Mouse (Mus musculus): ENCODE data around the gene Gm42715. TPM values are rescaled to one million over a fixed set of nuclear protein-coding genes. Genes with fewer than 3 reads are reported as not detected.

Gene Gm42715
- total RNA-seq, 2 experiments from 2014 or later: 8.6 to 8.7 TPM

GRCm38 (mm10) chr7:127564381-127565150, 45.2 kb downstream of the Gm42715 start:
- intact Hi-C loops (cut with DNase I): no loop called here
- peak in 1 of 2 experiments; percentile 68 for DNase-seq (ENCODE audit: extremely low spot score in 1 of 2, low spot score in 2 of 2)

- intact Hi-C loops (cut with DNase I): no loop called here
- peak; percentile 92 to 95 for DNase-seq (ENCODE audit: extremely low spot score in 1 of 2, low spot score in 2 of 2)
Observed at GRCm38 (mm10) chr7:127572895-127573471, 53.6 kb downstream of the Gm42715 start, which contains the start of gene Phkg2. Gene Phkg2, plus strand, starts transcription at chr7:127573340.

GRCm38 (mm10) chr7:127573503-127574008, 54.2 kb downstream of the Gm42715 start:
- intact Hi-C loops (cut with DNase I): no loop called here
- no peak for DNase-seq (ENCODE audit: extremely low spot score in 1 of 2, low spot score in 2 of 2)

- intact Hi-C loops (cut with DNase I): no loop called here
- no peak for DNase-seq (ENCODE audit: extremely low spot score in 1 of 2, low spot score in 2 of 2)
Observed at GRCm38 (mm10) chr7:127574115-127574514, 54.7 kb downstream of the Gm42715 start.

GRCm38 (mm10) chr7:127583260-127583659, 63.9 kb downstream of the Gm42715 start:
- no peak for DNase-seq (ENCODE audit: extremely low spot score in 1 of 2, low spot score in 2 of 2)
- intact Hi-C loops (cut with DNase I): loop anchor here (2.0 kb wide), 1 partner anchor 20 kb away; no protein-coding TSS in a partner anchor

GRCm38 (mm10) chr7:127585031-127585430, 65.6 kb downstream of the Gm42715 start:
- intact Hi-C loops (cut with DNase I): no loop called here
- DNase-seq (ENCODE audit: extremely low spot score in 1 of 2, low spot score in 2 of 2): peak in 1 of 2 experiments; percentile 16

GRCm38 (mm10) chr7:127586149-127586548, 66.8 kb downstream of the Gm42715 start:
- intact Hi-C loops (cut with DNase I): no loop called here

GRCm38 (mm10) chr7:127587196-127587595, 67.8 kb downstream of the Gm42715 start:
- peak in 1 of 2 experiments; percentile 11 for DNase-seq (ENCODE audit: extremely low spot score in 1 of 2, low spot score in 2 of 2)
- intact Hi-C loops (cut with DNase I): no loop called here

More at GRCm38 (mm10) chr7:127586149-127586548, 66.8 kb downstream of the Gm42715 start:
- peak in 1 of 2 experiments; percentile 13 for DNase-seq (ENCODE audit: extremely low spot score in 1 of 2, low spot score in 2 of 2)

GRCm38 (mm10) chr7:127588011-127588871, 68.9 kb downstream of the Gm42715 start, which contains the start of the genes Ccdc189 and Rnf40:
Gene Ccdc189, minus strand, starts transcription at chr7:127588595.
Gene Rnf40, plus strand, starts transcription at chr7:127588767.
- peak; percentile 96 for DNase-seq (ENCODE audit: extremely low spot score in 1 of 2, low spot score in 2 of 2)
- intact Hi-C loops (cut with DNase I): no loop called here

- intact Hi-C loops (cut with DNase I): no loop called here
- no peak for DNase-seq (ENCODE audit: extremely low spot score in 1 of 2, low spot score in 2 of 2)
Observed at GRCm38 (mm10) chr7:127588901-127589300, 69.5 kb downstream of the Gm42715 start.

GRCm38 (mm10) chr7:127589637-127590036, 70.3 kb downstream of the Gm42715 start:
- no peak for DNase-seq (ENCODE audit: extremely low spot score in 1 of 2, low spot score in 2 of 2)
- intact Hi-C loops (cut with DNase I): no loop called here

- intact Hi-C loops (cut with DNase I): no loop called here
- DNase-seq (ENCODE audit: extremely low spot score in 1 of 2, low spot score in 2 of 2): no peak
Observed at GRCm38 (mm10) chr7:127591108-127591507, 71.7 kb downstream of the Gm42715 start.

GRCm38 (mm10) chr7:127592575-127592974, 73.2 kb downstream of the Gm42715 start:
- intact Hi-C loops (cut with DNase I): no loop called here
- DNase-seq (ENCODE audit: extremely low spot score in 1 of 2, low spot score in 2 of 2): no peak

GRCm38 (mm10) chr7:127596747-127597146, 77.4 kb downstream of the Gm42715 start:
- intact Hi-C loops (cut with DNase I): no loop called here
- DNase-seq (ENCODE audit: extremely low spot score in 1 of 2, low spot score in 2 of 2): no peak

- intact Hi-C loops (cut with DNase I): no loop called here
- no peak for DNase-seq (ENCODE audit: extremely low spot score in 1 of 2, low spot score in 2 of 2)
Observed at GRCm38 (mm10) chr7:127600612-127601011, 81.2 kb downstream of the Gm42715 start.

GRCm38 (mm10) chr7:127601735-127602134, 82.4 kb downstream of the Gm42715 start:
- DNase-seq (ENCODE audit: extremely low spot score in 1 of 2, low spot score in 2 of 2): no peak
- intact Hi-C loops (cut with DNase I): loop anchor here (2.0 kb wide), 1 partner anchor 19 kb away; no protein-coding TSS in a partner anchor

GRCm38 (mm10) chr7:127602903-127603302, 83.5 kb downstream of the Gm42715 start:
- DNase-seq (ENCODE audit: extremely low spot score in 1 of 2, low spot score in 2 of 2): no peak
- intact Hi-C loops (cut with DNase I): loop anchor here (2.0 kb wide), 1 partner anchor 20 kb away; no protein-coding TSS in a partner anchor

GRCm38 (mm10) chr7:127604256-127604655, 84.9 kb downstream of the Gm42715 start:
- intact Hi-C loops (cut with DNase I): no loop called here
- no peak for DNase-seq (ENCODE audit: extremely low spot score in 1 of 2, low spot score in 2 of 2)

GRCm38 (mm10) chr7:127607150-127607549, 87.8 kb downstream of the Gm42715 start:
- no peak for DNase-seq (ENCODE audit: extremely low spot score in 1 of 2, low spot score in 2 of 2)

More at GRCm38 (mm10) chr7:127607150-127607549, 87.8 kb downstream of the Gm42715 start:
- intact Hi-C loops (cut with DNase I): no loop called here

All from left cerebral cortex, postnatal 10 days (tissue).